Mouse (Mus musculus): ENCODE data around the gene Tnk2. TPM values are rescaled to one million over a fixed set of nuclear protein-coding genes. Genes with fewer than 3 reads are reported as not detected.

Tnk2 gene
- total and polyA plus RNA-seq, 2 experiments from 2014 or later = 16.5 to 81.7 TPM

DNA sequence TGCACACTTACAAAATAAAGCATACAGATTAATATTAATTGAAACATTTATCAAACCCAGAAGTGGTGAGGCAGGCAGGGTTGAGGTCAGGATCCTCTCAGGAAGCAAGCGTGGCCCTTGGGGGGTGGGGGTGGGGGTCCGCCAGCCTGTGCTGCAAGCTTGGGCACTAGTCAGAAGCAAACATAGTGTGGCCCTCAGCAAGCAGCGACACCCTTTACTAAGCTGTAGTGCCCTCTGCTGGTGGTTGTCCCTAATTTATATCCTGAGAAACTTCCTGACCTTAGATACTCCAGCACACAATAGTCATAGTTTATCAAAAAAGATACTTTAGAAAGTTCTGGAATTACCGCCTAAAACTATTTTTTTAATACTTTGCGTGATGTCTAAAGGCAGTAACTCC, 38.5 kb downstream of the Tnk2 start:
- no peak overlapping the region for H3K4me2 ChIP-seq (ENCODE audit: low read depth, low read length, poor library complexity, severe bottlenecking)
- H3K36me3 ChIP-seq (ENCODE audit: insufficient read depth, low read length) = peaks cover 49% of the 10 kb centered on the region
- H3K9me3 ChIP-seq (ENCODE audit: low read length) = no peaks in the 10 kb centered on the region
- H3K4me3 ChIP-seq (ENCODE audit: low read depth, low read length) = no peak overlapping the region
- no peak for ATAC-seq (ENCODE audit: low FRiP score)
- H3K4me1 ChIP-seq (ENCODE audit: insufficient read depth, low read length) = no peaks in the 10 kb centered on the region
- H3K27me3 ChIP-seq (ENCODE audit: insufficient read depth, low read length) = no peaks in the 10 kb centered on the region
- DNase-seq (ENCODE audit: low spot score) = peak; percentile 80
- WGBS = 40% methylated on average over 5 of the region's 5 CpGs
- no peak overlapping the region for H3K27ac ChIP-seq (ENCODE audit: low read depth, low read length)
- no peak overlapping the region for H3K9ac ChIP-seq (replicated peaks; ENCODE audit: low read length, poor library complexity, severe bottlenecking)
- TF ChIP-seq CTCF (IDR thresholded peaks at IDR 0.05) = peak; percentile 80

DNA sequence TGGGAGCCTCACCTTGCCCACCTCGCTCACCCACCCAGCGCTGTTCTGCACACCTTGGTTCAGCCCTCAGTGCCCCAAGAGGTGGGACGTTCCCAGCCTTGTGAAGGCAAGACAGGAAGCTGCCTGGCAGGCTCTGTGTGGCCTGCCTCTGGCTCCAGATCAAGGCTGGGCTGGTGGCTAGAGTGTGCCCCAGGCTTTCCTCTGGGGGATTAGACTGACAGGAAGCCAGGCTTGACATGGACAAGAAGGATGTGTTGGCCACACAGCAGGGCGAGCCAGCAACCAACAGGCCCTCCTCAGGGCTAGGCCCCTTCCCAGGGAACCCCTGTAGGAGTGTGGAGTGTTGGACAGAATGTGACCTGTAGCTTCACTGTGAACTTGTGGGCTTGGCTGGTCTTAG, 39.2 kb downstream of the Tnk2 start:
- TF ChIP-seq CTCF (IDR thresholded peaks at IDR 0.05) = no peak
- Histone ChIP-seq H3K4me3 (ENCODE audit: low read depth, low read length) (no peak overlapping the region), H3K4me1 (ENCODE audit: insufficient read depth, low read length) (no peaks in the 10 kb centered on the region), H3K27ac (ENCODE audit: low read depth, low read length) (no peak overlapping the region), H3K36me3 (ENCODE audit: insufficient read depth, low read length) (peaks cover 45% of the 10 kb centered on the region), H3K4me2 (ENCODE audit: low read depth, low read length, poor library complexity, severe bottlenecking) (no peak overlapping the region), H3K27me3 (ENCODE audit: insufficient read depth, low read length) (no peaks in the 10 kb centered on the region), H3K9ac (replicated peaks; ENCODE audit: low read length, poor library complexity, severe bottlenecking) (no peak overlapping the region), H3K9me3 (ENCODE audit: low read length) (no peaks in the 10 kb centered on the region)
- ATAC-seq (ENCODE audit: low FRiP score) (no peak), DNase-seq (ENCODE audit: low spot score) (no peak)
- WGBS = 87% methylated on average over 4 of the region's 4 CpGs

DNA sequence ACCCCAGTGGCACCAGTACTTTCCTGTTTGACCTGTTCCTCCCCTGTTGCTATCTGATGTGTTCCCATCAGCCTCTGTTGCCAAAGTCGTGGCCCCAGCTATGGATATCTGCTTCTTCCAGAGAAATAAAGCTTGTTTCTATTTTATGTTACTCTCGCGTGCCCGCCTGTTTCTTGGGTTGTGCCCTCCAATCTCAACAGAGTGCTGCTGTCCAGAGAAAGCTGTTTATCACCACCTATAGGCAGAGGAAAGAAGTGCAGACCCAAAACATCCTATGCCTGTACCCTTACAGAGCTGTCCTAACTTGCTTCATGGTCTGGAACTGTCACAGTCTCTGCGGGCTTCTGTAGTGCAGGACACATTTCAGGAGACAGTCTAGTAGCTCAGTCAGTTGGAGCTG, 39.7 kb downstream of the Tnk2 start:
- Histone ChIP-seq H3K4me3 (ENCODE audit: low read depth, low read length) (no peak overlapping the region), H3K27me3 (ENCODE audit: insufficient read depth, low read length) (no peaks in the 10 kb centered on the region), H3K4me2 (ENCODE audit: low read depth, low read length, poor library complexity, severe bottlenecking) (no peak overlapping the region), H3K27ac (ENCODE audit: low read depth, low read length) (no peak overlapping the region), H3K9me3 (ENCODE audit: low read length) (no peaks in the 10 kb centered on the region), H3K9ac (replicated peaks; ENCODE audit: low read length, poor library complexity, severe bottlenecking) (no peak overlapping the region), H3K4me1 (ENCODE audit: insufficient read depth, low read length) (no peaks in the 10 kb centered on the region), H3K36me3 (ENCODE audit: insufficient read depth, low read length) (peaks cover 41% of the 10 kb centered on the region)
- peak; percentile 60; the same call in 1 of the 2 replicates for ATAC-seq (ENCODE audit: low FRiP score)
- peak; percentile 73 for DNase-seq (ENCODE audit: low spot score)
- 53% methylated on average over 5 of the region's 5 CpGs for WGBS
- TF ChIP-seq CTCF (IDR thresholded peaks at IDR 0.05) = peak; percentile 81

DNA sequence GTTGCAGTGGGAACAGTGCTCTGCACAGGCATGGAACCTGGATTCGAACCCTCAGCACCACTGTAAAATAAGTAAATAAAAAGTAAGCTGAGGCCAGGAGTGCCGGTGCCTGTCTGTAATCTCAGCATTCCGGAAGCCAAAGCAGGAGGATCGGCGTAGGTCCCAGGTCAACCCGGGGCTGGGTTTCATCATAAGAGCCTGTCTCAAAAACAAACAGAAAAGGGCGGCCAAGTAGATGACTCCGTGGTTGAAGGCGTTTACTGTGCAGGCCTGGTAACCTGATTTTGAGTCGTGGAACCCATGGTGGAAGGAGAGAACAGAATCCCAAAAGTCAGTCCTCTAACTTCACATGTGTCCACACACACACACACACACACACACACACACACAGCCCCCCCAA, 41.7 kb downstream of the Tnk2 start:
- Histone ChIP-seq H3K9ac (replicated peaks; ENCODE audit: low read length, poor library complexity, severe bottlenecking) (no peak overlapping the region), H3K27ac (ENCODE audit: low read depth, low read length) (no peak overlapping the region), H3K36me3 (ENCODE audit: insufficient read depth, low read length) (peaks cover 21% of the 10 kb centered on the region), H3K4me2 (ENCODE audit: low read depth, low read length, poor library complexity, severe bottlenecking) (no peak overlapping the region), H3K4me3 (ENCODE audit: low read depth, low read length) (no peak overlapping the region), H3K27me3 (ENCODE audit: insufficient read depth, low read length) (no peaks in the 10 kb centered on the region), H3K4me1 (ENCODE audit: insufficient read depth, low read length) (no peaks in the 10 kb centered on the region), H3K9me3 (ENCODE audit: low read length) (no peaks in the 10 kb centered on the region)
- ATAC-seq (ENCODE audit: low FRiP score) = no peak
- WGBS = 84% methylated on average over 10 of the region's 10 CpGs
- DNase-seq (ENCODE audit: low spot score) = no peak
- TF ChIP-seq CTCF (IDR thresholded peaks at IDR 0.05) = no peak

DNA sequence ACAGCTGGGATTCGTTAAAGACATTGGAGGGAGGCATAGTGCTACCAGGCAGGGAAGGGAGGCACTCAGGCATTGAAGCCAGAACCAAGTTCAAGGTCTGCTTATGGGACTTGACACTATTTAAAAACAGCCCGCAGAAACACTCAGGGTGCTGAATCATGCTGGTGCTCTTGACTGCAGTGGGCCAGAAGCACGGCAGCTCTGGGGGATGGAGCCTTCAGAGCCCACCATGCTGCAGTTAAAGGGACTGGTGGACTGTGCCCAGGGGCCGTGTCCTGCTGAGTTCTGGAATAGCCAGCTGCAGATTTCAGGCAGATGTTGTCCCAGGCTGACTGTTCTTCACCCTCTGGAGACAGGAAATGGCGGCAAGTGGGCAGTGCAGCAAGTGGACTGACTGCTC, 42.3 kb downstream of the Tnk2 start:
- Histone ChIP-seq H3K27me3 (ENCODE audit: insufficient read depth, low read length) (no peaks in the 10 kb centered on the region), H3K9me3 (ENCODE audit: low read length) (no peaks in the 10 kb centered on the region), H3K4me3 (ENCODE audit: low read depth, low read length) (no peak overlapping the region), H3K4me1 (ENCODE audit: insufficient read depth, low read length) (no peaks in the 10 kb centered on the region), H3K9ac (replicated peaks; ENCODE audit: low read length, poor library complexity, severe bottlenecking) (no peak overlapping the region), H3K4me2 (ENCODE audit: low read depth, low read length, poor library complexity, severe bottlenecking) (no peak overlapping the region), H3K36me3 (ENCODE audit: insufficient read depth, low read length) (peaks cover 15% of the 10 kb centered on the region), H3K27ac (ENCODE audit: low read depth, low read length) (no peak overlapping the region)
- no peak for DNase-seq (ENCODE audit: low spot score)
- 70% methylated on average over 5 of the region's 5 CpGs for WGBS
- no peak for TF ChIP-seq CTCF (IDR thresholded peaks at IDR 0.05)
- ATAC-seq (ENCODE audit: low FRiP score) = no peak

DNA sequence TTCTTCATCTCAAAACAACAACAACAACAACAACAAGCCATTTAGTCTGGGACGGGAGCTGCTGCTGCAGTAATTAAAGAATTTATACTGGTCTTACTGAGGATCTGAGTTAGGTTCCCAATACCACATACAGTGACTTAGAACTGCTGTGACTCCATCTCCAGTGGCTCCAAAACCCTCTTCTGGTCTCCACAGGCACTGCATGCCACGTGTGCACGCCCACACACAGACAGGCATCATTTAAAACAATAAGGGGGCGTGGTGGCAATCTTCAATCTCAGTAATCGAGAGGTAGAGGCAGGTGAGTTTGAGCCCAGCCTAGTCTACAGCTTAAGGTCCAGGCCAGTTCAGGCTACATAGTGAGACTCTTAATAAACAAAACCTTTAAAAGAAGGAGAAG, 43.5 kb downstream of the Tnk2 start:
- H3K9me3 ChIP-seq (ENCODE audit: low read length) = no peaks in the 10 kb centered on the region
- WGBS = 80% methylated on average over 5 of the region's 5 CpGs
- ATAC-seq (ENCODE audit: low FRiP score) (no peak), DNase-seq (ENCODE audit: low spot score) (no peak)
- H3K27me3 ChIP-seq (ENCODE audit: insufficient read depth, low read length) = no peaks in the 10 kb centered on the region
- no peak overlapping the region for H3K27ac ChIP-seq (ENCODE audit: low read depth, low read length)
- peaks cover 11% of the 10 kb centered on the region for H3K36me3 ChIP-seq (ENCODE audit: insufficient read depth, low read length)
- no peak overlapping the region for H3K9ac ChIP-seq (replicated peaks; ENCODE audit: low read length, poor library complexity, severe bottlenecking)
- H3K4me3 ChIP-seq (ENCODE audit: low read depth, low read length) = no peak overlapping the region
- H3K4me1 ChIP-seq (ENCODE audit: insufficient read depth, low read length) = no peaks in the 10 kb centered on the region
- TF ChIP-seq CTCF (IDR thresholded peaks at IDR 0.05) = peak; percentile 29
- no peak overlapping the region for H3K4me2 ChIP-seq (ENCODE audit: low read depth, low read length, poor library complexity, severe bottlenecking)

Data from midbrain, postnatal 0 days (tissue).